Mouse (Mus musculus): ENCODE results near the gene Eppin.

The Eppin gene

GRCm38 (mm10) chr2:164560106-164560505, 33.3 kb downstream of the Eppin start:
- DNase-seq (ENCODE audit: extremely low spot score, low spot score), result no peak

DNA sequence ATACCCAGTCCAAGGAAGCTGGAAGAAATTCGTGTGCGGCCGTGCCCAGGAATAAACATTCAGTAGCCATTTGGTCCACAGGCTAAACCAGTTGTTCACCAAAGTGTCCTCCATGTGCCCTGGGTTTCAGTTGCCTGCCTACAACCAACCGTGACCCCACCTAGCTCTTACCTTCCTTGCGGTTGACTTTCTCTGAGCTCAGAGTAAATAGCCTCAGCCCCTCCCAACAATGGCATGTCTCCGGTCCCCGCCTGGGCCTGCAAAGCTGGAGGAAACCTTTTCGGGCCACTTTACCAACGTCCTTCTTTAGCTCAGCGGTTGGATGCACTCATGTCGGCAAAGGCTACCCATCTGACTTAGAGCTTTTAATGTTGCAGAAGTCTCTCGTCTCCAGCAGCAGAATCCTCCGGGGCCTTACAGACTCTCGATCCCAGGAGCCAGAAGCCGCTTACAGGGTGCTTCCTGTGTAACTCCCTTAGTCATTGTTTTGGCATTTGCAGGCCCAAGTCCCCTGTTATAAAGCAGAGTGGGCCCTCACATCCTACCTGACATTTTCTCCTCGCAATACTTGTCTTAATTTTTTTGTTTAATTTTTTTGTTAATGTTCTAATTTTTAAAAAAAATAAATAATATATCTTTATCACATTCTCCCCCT, 34.3 kb downstream of the Eppin start:
- DNase-seq (ENCODE audit: extremely low spot score, low spot score), result no peak

GRCm38 (mm10) chr2:164558426-164558825, 35.0 kb downstream of the Eppin start:
- no peak for DNase-seq (ENCODE audit: extremely low spot score, low spot score)

- no peak for DNase-seq (ENCODE audit: extremely low spot score, low spot score)
Measured at GRCm38 (mm10) chr2:164551502-164551901, 41.9 kb downstream of the Eppin start.

- DNase-seq (ENCODE audit: extremely low spot score, low spot score), result no peak
Measured at GRCm38 (mm10) chr2:164550895-164551269, 42.5 kb downstream of the Eppin start.

- no peak for DNase-seq (ENCODE audit: extremely low spot score, low spot score)
Measured at GRCm38 (mm10) chr2:164549963-164550894, 43.2 kb downstream of the Eppin start.

- DNase-seq (ENCODE audit: extremely low spot score, low spot score), result no peak
Measured at GRCm38 (mm10) chr2:164549338-164549737, 44.1 kb downstream of the Eppin start.

DNA sequence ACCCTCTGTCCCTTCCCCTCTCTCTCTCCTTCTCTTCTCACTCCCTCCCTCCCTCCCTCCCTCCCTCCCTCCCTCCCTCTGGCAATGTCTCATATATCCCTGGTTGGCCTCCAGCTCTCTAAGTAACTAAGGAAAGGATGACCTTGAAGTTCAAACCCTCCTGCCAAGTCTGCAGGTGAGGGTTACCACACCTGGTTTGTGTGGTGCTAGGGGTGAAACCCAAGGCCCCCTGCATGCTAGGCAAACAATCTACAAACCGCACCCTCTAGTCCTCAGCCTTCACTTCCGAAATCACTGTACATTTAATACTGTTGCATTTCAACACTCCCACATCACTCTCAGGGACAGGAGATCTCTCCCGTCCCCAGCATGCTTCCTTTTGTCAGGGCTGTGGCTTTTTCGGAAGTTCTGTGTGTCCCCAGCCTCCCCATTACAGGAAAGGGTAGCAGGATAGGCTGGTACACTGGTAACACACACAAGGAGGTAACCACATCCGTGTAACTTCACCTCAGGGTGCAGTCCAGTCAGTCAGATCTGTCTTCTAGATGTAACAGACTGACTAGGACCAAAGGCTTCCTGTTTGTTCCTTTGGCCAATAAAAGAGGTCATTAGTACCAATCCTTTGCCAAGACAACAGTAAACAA, 48.8 kb downstream of the Eppin start:
- DNase-seq (ENCODE audit: extremely low spot score, low spot score), result no peak

DNA sequence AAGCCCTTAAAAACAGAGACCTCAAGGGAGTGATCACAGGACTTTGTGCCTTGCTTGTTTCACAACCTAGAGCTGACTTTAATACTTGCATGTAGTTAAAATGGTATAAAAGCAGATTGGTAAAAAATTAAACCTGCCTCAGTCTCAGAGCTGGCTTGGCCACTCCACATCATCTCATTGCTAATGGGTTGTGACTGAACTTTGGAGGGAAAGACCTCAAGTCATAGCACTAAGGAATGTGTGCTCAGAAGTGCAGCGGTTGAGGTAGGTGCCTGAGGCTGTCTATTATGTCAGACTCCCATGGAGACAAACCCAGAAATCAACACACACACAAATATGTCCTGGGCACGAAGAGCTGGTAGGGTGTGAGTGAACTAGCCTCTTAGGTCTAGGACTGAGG, 49.6 kb downstream of the Eppin start:
- no peak for DNase-seq (ENCODE audit: extremely low spot score, low spot score)

GRCm38 (mm10) chr2:164542598-164542997, 50.8 kb downstream of the Eppin start:
- DNase-seq (ENCODE audit: extremely low spot score, low spot score), result no peak

DNA sequence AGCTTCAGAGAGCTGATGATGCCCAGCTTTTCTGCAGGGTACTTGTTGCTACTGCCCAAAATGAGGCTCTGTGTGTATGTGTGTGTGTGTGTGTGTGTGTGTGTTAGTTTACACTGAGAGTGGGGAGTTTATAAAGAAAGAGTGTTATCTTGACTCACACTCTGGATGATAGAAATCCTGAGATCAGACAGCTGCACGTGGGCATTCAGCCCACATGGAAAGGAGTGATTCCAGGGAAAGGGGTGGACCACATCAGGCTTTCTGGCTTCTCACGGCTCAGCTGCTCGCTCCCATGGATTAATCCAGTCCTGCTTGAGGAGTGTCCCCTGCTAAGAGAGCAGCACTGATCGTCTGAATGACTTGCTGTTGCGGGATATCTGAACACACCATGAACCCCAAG, 51.3 kb downstream of the Eppin start:
- no peak for DNase-seq (ENCODE audit: extremely low spot score, low spot score)

DNA sequence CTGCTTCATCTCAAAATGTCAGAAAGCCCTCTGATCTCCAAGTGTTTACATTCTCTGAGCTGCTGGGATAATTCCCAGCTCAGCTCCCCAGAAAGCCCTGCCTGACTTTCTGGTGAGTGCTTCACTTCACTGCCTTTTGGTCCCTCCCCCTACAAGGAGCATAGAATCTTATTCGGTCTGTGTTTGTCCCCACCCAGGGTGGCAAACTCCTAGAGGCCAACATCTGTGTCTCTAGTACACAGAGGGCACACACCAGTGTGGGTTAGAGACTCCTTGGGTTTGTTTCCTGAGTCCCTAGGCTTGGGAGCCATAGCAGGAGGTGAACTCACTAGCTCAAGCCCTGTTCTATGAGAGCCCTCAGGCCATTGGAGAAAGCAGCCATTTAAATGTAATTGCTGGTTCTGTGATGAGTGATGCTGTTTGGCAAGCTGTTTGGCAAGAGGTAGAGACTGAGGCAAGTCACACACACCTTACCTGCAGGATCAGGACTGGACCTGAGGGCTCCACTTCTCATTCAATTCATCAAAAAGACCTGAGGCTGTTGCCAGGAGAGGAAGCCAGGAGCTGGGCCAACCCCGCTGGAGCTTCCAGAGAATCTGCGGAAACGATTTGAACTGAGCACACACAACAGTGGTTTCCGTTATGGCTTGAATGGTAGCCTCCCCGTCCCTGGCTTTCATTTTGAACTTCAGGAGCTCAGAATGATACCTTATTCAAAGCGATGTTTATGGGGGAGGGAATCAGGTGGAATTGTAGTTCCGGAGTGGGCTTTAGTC, 52.6 kb downstream of the Eppin start:
- DNase-seq (ENCODE audit: extremely low spot score, low spot score), result no peak
